Mouse (Mus musculus): ENCODE data around the gene Slc6a20b.
"Not testable (repeated sequence)": the region's sequence is repeated elsewhere in the genome, so short reads cannot be mapped to it uniquely, and the experiment has no call there.

Gene Slc6a20b

DNA sequence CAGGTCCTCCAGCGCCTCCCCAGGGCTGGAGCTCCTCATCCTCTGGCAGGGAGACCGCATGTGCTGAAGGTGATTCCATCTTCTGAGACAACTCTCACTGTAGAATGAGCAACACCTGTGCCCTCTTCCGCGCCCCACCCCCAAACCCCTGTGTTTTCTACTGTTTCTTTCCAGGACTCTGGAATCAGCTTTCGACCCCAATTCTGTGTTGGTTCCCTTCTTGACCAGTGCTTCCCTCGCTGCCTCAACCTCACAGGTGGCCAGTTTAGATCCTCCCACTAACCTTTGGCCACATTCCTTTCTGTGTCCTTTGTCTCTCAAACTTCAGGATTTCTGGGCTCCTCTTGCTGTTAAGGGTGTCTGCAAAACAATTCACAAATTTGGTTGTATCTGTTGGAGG is at the start of gene Slc6a20b:
Slc6a20b (minus strand) TSS at position 285 of the 400 bp plus-strand sequence.
- DNase-seq (ENCODE audit: low spot score): no peak

DNA sequence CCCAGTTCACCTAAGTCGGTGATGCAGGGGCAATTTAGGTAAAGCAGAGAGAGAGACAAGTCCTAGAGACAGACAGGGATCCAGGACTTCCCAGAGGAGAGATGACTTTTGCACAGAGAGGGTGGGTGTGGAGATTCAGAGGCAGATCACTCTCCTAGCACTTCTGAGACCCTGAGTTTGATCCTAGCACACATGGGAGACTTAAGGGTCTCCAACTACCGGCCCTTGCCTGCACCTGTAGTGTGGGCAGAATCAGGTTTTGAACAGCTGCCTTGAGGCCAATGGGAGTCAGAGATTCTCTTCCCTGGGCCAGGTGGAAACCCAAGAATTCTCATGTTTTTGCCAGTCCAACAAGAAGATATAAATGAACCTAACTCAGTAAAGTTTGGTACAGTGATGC is 46.8 kb upstream of the Slc6a20b start:
- DNase-seq (ENCODE audit: low spot score): no peak

DNA sequence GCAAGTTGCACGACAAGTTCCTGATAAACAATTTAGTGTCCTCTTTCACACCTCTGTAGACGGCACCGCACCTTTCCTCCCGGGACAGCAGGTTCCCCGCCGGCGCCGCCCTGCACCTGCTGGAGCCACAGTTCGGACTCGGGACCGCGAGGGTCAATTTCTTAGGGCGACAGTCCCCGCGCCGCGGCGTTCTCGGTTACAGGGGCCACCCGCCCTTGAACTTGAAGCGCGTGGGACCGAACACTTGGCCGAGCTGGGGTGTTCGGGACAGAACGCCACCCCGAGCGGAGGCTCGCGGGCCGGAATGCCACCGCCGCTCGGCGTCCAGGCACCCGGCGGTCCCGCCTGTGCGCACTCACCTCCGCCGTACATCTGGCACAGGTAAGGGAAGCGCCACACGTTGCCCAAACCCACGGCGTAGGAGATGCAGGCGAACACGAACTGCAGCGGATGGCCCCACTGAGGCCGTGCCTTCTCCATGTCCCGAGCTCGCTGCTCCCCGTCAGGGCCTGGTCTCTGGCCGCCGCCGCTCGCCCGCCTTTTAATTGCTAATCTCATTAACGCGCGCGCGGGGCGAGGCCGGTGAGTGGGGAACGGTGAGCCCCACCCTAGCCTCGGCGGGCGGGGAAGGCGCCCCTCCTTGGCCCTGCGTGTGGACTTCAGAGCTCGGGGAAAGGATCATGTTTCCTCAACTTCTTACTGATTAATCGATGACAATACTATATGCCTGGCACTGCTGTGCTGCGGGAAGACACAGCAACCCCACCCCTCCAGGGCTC is 46.2 kb upstream of the Slc6a20b start, which contains the start of the genes Ccr9 and Slc6a20a:
Ccr9 (plus strand) TSS at position 113 of the 779 bp plus-strand sequence.
Slc6a20a (minus strand) TSS at position 559 of the 779 bp plus-strand sequence.
- DNase-seq (ENCODE audit: low spot score): no peak

DNA sequence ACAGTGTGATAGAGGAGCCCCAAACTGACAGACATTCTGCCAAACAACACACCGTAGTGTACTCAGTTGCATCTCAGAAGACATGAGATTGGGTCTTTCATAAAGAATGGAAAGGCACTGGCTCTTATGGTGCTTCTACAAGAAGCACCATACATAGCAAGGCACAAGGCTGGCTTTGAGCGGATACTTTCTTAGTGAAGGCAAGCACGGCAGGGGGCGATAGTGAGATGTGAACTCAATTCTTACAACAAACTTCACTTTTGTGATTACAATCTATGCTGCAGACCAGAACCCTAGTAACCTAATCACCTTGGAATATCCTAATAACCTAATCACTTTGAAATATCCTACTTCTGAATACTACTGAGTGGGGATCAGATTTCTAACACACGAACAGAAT is 33.3 kb upstream of the Slc6a20b start:
- DNase-seq (ENCODE audit: low spot score): no peak

DNA sequence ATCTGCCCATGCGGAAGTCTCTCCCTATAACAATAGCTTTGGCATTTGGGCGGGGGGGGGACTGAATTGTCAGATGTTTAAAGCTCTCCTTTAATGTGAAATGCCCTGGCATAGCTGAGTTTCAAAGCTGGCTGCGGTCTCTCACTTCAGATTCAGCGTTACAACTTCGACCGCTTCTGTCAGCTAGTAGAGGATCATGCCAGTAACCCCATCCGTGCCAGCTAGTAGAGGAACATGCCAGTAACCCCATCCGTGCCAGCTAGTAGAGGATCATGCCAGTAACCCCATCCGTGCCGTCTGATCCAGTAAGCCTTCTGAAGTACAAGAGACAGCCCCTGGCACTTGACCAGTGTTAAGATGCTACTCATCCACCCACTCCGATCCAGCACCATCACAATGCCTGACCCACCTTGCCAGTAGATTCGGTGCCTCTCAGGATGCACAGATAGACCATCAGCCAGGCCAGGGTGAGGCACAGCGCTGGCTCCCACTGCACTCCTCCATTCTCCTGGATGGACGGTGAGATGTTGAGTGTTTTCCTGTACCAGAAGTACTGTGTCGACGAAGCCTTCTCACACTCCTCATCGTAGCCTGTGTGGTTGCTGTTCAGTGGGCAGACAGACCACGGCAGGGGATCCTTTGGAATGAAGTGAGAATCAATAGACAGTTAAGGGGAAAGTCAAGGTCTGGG is 27.8 kb upstream of the Slc6a20b start:
- DNase-seq (ENCODE audit: low spot score): not testable (repeated sequence)

DNA sequence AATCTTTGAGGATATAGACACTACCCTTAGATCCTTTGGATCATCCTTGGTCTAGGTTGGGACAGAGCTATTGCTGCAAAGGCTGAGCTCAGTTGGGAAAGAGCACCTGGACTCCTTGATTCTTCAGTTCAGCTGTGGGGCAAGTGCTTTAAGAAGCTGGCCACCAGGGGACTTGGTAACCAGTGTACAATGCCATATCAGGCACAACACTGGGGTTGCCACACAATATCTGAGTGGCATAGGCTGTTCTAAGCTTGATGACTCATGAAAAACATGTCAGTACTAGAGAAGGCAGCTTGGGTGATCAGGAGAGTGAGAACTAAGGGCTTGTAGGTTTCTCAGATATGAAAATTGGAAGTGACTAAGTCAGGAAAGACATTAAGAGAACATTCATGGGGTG is 26.6 kb upstream of the Slc6a20b start:
- no peak for DNase-seq (ENCODE audit: low spot score)

DNA sequence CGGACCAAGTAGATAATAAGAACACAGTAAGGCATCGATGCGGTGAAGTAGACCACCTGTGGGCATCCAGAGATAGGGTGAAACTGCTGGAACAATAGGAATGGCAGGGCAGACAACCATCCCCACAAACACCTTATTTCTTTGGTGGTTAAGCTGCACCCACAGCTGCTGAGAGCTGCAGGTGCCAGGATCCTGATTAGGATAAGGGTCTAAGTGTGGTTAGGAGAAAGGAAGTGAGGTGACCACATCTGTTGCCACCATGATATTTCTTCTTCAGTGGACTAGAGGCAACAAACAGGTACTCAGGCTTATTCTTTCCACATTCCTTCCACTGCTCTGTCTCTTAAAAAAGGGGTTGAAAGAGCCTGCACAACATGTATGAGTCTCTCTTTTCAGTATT is 25.1 kb upstream of the Slc6a20b start:
- no peak for DNase-seq (ENCODE audit: low spot score)

DNA sequence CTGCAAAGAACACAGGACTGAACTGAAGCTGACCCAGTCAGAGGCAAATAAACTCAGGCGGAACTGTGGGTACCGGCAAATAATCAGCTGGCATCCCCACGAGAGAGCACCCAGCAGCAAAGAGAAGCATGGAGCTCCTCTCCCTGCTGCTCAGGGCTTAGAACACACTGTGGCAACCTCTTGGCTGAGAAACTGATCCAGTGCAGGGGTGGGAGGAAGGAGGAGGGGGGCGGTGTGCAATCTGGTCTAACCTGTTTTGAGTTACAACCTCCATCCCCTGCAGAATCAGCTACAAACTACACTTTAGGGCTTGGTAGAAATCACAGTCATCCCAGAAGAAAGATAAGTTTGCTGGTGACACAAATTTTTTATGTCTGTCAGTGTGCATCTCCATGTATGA is 19.0 kb upstream of the Slc6a20b start:
- DNase-seq (ENCODE audit: low spot score): no peak

DNA sequence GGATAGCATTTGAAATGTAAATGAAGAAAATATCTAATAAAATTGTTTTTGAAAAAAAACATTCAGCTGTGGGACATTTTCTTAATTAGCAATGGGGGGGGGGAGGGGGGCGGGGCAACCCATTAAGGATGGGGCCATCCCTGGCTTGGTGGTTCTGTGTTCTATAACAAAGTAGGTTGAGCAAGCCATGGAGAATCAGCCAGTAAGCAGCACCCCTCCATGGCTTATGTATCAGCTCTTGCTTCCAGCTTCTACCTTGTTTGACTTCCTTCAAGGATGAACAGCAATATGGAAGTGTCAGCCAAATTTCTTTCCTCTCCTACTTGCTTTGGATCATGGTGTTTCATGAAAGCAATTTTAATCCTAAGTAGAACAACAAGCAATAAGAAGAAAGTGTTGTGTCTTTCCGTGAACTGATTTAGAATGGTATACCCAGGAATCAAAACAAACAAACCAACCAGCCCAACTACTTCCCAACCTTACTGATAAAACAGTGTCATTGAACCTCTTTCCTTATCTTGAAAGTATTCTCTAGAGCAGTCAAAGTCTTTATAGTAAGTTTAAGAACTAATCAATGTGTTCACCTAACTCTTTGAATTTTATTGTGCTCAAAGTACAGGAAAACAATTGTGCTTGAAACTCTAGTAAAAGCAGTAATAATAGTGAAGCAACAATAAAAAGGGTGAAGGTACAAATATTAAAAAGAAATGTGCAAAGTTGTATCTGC is 17.6 kb upstream of the Slc6a20b start:
- no peak for DNase-seq (ENCODE audit: low spot score)

DNA sequence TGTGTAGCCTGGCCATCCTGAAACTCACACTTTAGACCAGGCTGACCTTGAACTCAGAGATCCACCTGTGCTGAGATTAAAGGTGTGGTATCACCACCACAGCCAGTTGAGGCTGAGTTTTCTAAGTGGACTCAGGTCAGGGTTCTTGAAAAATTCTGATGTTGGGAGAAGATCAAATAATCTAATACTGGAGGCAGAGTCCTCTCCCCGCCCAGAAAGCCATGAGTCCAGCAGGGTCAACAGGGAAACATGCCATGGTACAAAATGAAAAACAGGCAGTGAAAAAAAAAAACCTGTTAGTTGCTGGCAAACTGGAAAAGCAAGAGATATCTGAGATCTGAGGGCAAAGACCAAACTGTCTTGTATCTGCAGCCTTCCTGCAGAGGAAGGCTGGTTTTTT is 7.7 kb upstream of the Slc6a20b start:
- DNase-seq (ENCODE audit: low spot score): no peak

DNA sequence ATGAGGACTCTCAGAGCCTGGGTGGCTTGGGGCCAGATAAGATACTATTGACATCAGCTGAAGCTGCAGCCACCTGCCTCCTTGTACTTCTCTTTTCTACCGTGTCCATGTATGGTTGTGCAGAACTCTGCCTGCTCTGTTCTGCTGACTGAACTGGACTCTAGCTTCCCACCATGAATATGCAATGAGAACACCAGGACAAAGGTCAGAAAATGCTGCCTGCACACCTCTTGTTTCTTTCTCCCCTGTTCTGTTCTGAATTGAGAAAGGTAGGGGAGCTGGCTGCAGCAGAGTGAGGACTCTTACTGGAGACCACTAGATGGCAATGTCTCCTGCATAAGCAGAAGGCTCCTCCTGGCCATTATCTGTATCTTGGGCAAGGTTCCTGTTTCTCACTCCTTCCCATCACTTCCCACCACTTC is 6.3 kb upstream of the Slc6a20b start:
- DNase-seq (ENCODE audit: low spot score): peak; percentile 4

DNA sequence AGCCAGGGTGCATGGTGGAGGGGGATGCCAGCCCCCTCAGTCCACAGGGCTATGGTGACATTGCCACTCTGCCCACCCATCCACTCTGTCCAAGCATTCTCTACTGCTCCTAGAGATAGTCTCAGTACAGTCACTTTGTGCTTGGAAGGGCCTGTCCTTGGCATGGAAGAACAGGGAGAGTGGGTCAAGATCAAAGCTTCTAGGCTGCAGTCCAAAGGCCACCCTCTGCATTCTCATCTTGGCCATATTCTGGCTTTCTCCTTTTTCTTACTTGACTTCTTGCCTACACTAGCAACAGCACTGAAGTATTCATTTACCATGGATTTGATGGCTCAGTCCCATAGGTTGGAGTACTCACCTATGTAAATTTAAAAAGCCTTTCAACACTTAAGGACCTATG is 5.9 kb upstream of the Slc6a20b start:
- DNase-seq (ENCODE audit: low spot score): no peak

DNA sequence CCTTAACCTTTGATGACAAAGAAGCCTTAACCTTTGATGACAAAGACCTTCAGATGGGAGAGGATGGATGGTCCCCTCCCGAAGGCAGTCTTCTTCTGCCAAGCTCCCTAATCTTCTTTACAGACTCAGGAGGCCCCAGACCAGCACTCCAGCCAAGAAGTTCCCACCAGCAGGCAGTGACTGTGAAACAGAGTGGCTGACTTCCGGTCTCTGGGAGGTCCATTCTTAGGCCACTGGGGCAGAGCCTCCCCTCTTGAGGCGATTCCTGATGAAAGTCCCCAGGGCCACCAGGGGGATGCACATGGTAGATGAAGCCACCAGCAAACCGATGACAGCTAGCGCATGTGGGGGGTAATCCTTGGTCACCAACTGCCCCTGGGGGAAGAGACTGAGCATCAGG is 4.4 kb upstream of the Slc6a20b start:
- DNase-seq (ENCODE audit: low spot score): no peak

DNA sequence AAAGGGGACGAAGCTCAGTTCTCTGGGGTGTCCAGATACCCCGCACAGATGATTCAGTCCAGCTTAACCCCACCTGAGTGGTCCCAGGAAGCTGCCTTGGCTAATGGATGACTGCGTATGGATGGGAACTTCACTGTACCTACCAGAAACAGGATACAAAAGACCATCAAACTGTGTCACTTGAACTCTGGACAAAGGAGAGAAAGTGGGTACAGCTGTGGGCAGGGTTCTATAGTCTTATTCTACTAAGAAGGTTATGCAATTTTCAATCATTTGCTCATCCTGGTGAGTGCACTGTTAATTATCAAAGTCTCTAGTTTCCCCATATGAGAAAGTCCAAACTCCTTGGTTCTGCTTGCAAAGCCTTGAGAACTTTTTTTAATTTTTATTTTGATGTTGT is 628 bp upstream of the Slc6a20b start:
- no peak for DNase-seq (ENCODE audit: low spot score)

DNA sequence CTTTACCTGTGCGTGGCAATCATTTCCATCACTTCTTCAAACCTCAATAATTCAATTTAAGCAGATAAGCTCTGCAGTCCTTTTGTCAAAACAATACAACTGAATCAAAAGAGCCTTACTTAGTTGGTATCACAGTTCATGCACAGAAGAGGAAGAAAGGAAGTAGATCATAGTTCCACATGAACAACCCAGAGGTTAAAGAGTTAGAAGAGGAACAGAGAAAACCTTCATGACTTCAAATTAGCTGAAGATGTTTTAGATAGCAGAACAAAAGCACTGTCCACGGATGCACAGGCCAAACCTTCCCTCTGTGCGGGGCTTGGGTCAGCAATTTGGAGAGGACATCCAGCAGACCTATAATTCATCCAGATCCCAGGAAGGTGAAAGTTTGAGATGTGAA is 699 bp downstream of the Slc6a20b start:
- DNase-seq (ENCODE audit: low spot score): no peak

DNA sequence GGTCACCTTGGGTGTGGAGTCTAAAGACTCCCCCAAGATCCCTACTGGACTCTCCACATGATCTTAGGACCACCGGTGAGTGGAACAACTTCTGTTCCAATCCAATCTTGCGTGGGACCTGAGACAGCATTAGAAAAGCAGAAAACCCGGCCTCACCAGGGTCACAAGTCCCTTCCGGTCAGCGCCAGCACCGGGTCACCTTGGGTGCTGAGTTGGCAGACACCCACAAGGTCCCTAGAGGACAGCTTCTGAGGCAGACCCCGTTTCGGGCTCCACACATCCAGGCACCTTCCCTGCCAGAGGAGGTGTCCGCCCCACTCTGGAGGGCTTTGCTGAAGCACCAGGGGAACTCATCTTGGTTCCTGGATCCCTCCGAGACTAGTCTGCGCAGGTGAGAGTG is 6.5 kb downstream of the Slc6a20b start:
- DNase-seq (ENCODE audit: low spot score): no peak

DNA sequence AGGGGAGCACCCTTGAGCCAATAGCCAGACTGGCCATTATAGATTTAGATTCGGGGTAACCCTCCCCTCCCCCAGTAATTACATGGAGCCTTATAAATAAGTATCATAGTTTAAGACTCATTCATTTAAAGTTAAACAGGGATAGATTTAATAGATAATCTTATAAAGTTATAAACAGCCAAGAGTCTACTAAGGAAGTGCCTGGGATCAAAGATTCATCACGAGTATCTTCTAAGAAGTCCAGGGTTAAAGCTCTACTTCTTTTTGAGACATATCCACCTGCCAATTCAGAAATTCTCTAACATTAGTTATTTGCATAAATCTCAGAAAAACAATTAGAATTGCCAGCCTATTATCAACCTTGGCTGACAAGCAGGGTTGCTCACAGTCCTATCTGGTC is 7.6 kb downstream of the Slc6a20b start:
- DNase-seq (ENCODE audit: low spot score): no peak

DNA sequence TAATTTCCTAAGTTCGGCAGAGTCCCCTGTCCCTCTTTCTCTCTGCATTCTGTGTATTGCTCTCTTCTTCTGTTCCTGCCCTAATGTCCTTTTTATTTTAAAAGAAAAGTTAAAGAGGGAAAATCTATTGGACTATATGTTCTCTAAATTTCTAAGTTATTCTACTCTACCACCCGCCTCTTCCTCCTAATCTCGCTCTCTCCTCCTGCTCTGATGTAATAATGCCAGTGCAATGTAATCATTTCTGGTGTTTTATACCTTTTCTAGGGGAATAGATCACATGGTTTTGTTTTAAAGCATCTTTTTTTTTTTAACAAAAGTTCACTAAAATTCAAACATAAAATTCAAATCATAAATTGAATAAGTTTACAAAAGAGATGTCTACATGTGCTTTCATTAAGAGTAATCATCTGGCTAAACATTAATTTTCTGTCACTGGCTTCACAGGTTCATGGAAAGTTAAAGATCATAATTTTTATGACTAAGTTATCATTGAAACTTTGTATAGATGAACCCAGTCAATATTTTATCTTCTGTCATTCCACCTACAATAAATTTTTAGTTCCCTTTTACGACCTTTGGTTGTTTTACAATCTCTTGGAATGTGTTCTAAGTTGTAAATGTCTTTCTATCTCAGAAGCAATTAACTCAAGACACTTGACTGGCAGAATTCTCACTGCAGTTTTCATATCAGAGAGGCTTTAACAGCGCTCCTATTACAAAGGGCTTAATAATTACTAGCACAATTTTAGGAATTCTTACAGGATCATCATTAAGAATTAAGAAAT is 11.9 kb downstream of the Slc6a20b start:
- DNase-seq (ENCODE audit: low spot score): no peak

DNA sequence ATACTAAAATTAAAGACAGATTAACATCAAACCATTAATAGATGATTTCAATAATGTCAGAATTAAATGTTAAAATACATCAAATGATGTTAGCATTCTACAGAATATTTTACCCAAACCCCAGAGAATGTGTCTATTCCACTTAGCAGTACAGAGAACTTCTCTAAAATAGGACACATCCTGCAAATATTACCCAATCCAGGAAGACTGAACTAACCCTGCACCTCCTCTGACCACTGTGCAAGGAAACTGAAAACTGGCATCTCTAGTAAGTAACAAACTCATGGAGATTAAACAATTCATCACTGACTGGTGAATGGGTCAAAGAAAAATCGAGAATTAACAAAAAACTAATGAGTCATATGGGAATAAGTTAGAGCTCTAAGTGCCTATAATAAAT is 30.8 kb downstream of the Slc6a20b start:
- no peak for DNase-seq (ENCODE audit: low spot score)

DNA sequence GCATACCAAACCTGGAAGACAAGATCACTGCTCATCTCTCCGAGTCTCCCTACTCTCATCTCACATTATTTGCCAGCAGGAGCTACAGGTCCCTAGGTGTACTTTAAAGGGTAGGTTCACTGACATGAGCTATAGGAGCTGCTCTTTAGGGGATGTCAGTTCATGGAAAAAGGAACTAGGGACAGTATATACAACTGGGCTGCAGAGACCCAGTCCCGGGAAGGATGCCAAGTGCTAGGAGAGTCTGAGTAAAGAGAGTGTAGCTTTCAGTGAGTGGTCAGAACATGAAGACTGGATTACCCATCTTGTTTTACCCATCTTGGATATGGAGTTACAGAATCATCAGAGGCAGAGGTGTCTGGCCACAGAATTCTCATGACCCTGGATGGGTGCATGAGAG is 35.0 kb downstream of the Slc6a20b start:
- DNase-seq (ENCODE audit: low spot score): no peak

DNA sequence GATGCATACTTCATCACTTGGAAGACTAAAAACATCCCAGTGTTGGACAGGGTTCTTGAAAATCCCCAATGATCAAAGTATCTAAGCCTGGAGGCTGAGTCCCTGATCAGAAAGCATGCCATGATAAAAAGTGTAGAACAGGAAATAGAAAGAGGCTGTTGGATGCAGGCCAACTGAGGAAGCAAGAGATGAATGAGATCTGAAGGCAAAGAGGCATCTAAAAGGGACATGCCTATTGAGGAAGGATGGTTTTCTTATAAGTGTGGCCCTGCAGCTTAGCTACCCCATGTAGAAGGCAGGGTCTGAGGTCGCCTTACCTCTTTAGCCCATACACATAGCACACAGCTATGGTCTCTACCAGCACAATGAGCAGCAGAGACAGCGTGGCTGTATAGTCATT is 35.5 kb downstream of the Slc6a20b start:
- no peak for DNase-seq (ENCODE audit: low spot score)

DNA sequence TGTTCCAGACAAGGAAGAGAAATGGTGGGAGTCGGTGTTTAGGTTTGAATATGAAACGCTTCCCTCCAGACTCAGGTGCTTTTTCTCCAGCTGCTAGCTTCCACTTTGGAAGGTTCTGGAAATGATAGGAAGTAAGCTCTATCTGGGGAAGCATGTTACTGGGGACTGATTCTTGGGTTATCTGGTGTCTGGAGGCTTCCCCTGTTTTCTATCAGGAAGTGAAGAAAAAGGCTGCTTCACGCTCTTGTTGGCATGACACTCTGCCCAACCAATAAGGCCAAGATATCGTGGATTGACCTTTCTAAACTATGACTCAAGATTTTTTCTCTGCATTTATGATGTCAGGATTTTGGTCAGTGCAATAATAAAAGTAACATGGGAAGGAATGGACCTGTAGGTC is 37.2 kb downstream of the Slc6a20b start:
- DNase-seq (ENCODE audit: low spot score): no peak
